Mouse (Mus musculus): ENCODE results near the gene Erv3. TPM values are rescaled to one million over a fixed set of nuclear protein-coding genes. Genes with fewer than 3 reads are reported as not detected.
"Not testable (repeated sequence)": the region's sequence is repeated elsewhere in the genome, so short reads cannot be mapped to it uniquely, and the experiment has no call there.

Erv3 gene
- total RNA-seq, 4 experiments from 2014 or later = 0.13 to 0.27 (median 0.25) TPM

DNA sequence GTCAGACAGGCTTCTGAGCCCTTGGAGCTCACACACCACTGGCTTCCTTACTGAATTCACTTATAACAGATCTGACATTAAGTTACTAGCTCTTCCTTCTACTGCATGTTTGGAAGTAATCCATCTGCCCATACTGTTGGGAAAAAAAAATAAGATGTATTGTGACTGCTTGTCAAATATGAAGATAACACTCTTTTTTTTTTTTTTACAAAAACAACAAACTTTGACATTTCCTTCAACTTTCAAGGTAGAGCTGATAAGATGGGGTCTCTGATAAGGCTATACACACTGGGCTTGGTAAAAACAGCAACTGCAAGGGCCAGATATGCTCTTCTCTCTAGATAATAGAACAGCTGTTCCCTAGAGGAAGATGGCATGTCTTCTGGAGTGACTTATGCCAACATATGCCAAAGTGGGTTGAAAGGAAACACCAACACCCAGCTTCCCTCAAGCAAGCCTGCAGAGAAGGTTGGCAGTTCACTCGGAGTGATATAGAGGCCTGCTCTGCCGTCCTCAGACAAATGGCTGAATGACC is 4.8 kb upstream of the Erv3 start:
- no peak for DNase-seq (ENCODE audit: low spot score in 2 of 2)

DNA sequence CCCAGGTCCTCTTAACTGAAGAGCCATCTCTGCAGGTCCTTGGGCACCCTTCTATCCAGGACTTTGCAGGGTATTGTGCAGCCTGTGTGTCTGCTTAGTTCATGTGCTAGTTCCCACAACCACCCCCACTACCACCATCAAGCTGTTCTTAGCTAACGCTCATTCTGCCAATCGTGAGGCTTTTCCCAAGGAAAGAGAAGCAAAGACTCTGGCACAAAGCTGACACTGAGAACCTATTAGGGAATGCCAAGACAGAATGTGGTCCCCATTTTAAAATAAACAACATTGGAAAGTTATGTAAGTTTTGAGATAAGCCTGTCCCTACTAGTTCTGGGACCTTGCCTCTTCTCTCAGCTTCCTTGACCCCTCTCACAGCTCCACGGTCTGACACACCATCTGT is 3.9 kb upstream of the Erv3 start:
- peak in 1 of 2 experiments; percentile 46 for DNase-seq (ENCODE audit: low spot score in 2 of 2)

DNA sequence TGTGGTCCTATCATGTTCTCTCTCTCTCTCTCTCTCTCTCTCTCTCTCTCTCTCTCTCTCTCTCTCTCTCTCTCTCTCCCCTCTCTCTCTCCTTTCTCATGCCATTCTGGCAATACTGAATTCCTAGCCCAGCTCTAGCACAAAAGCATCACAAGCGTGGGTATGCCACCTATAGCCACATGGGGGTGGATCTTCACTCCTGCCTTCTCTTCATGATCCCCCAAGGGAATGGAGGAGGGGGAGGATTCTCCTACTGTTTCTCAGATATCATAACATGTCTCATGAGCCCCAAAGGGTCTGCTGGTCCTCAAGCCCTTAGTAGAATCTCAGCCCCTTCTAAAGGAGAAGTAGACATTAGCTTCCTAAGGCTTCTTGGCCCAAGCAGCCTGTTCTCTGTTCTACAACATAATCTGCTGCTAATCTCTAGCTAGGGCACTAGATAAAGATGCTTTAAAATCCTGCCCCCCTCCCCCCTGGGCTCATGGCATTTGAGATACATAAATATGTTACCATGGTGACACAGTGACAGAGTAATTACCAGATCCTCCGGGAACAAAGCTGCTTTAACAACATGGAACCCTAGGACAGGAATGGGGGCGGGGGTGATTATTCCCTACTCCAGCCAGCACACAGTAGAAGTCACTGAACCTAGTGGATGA is 3.2 kb upstream of the Erv3 start:
- no peak for DNase-seq (ENCODE audit: low spot score in 2 of 2)

DNA sequence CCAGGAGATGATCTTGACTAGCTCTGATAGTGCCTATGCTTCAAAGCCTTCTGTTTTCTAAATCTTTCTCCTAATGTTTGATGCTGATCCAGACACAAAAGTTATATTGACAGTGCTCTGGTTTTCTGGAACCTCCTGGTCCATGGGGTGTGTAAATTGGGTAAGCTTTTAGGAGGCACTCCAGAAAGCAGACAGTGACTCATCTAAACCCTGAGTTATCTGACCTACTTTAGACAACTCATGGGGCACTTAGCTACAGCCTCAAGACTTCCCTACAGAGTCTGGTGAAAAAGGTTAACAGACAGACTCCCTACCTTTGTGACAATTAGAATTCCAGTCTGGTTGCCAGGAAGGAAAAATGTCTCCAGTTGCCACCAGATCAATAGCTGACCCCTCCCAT is 1.7 kb downstream of the Erv3 start:
- no peak for DNase-seq (ENCODE audit: low spot score in 2 of 2)

DNA sequence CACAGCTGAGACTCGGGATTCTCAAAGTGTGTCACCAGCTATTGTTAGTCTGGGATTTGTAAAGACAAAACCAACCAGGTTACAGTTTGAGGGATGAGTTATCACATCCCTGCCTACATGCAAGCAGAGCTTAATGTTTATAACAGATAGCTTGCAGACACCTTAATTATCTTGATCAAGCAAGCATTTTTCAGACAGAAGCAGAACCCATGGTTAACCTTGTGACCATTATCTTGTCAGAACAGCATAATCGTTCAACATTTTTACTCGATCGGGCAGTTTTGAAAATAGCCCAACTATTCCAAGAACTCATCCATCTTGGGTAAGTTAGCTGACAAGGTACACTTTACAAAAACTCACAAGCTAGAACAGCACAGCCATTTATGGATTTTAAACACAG is 5.8 kb downstream of the Erv3 start:
- no peak for DNase-seq (ENCODE audit: low spot score in 2 of 2)

DNA sequence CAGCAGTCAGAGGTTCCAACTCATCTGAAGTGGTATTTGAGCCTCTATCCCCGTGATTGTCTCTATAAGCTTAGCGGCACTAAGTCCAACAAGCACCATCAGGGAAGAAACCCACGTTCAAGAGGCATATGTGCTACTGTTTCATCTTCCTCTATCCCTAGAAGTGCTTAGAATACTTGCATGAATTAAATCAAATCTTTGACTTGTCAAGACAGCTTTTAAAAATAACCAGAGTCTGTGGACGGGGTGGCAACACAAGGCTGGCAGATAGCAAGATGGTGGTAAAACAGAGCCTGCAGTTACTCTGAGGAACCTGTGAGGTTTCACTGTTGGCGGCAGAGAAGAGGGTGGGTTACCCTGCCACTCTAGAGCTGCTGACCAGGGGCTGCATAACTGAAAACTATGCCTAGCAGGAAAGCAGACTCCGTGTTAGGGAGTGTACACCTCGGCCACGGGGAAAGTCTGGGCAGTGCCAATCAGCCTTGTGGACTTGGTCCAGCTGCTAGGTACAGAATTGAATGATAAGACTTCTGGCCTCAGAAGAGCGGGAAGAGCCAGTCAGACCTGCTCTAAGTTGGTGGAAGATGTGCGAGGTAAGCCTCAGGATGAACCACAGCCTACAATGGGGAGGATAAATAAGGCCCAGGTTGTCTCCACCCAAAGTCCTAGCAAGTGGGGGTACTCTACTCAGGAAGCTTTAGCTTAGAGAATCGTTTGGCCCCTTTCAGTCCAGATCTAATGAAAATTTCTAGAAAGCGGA is 8.0 kb downstream of the Erv3 start:
- DNase-seq (ENCODE audit: low spot score in 2 of 2) = no peak

DNA sequence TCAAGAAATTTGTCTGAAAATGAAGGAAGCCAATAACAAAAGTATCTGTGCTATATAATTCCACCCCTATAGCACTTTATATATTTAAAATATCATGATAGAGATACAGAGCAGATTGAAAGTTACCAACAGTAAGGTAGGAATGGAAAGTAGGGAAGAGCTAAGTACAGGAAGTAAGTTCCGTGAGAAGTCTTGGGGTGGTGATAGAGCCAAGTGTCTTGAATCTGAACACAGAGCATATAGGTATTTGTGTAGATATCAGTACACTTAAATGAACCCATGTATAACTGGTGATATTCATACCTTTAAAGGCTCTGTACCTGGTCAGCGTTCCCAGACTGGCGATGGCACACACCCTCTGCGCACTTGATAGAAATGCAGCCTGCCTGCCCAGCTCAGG is 9.5 kb downstream of the Erv3 start:
- DNase-seq (ENCODE audit: low spot score in 2 of 2) = no peak

DNA sequence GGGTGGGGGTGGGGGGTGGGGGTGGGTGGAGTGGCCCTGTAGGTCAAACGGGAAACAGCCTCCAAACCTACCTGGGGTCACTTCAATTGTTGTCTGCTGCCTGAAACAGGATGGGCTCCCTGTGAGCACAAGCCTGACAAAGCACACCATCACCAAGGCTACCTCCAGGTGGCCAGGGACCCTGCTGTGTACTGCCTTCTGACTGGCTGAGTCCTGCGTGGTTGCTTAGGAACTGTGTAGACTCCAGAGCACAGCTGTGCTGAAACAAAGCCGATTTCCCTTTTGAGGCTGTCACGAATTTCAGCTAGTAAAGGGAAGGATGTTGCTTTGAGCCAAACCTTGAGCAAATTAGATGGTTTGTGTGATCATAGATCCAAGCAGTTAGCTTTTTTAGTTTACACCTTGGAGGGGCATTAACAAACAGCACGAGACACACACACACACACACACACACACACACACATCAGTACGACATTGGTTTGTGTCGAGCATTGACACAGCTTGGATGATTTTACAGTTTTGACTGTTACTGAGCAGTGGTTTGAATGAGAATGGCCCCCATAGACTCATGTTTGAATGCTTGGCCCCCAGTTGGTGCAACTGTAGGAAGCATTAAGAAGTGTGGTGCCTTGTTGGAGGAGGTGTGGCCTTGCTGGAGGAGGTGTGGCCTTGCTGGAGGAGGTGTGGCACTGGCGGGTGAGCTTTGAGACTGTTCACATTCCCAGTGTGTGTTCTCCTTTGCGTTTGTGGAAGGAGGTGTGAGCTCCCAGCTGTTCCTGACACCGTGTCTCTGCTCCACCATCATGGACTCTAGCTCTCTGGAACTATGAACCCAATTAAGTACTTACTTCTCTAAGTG is 11.8 kb downstream of the Erv3 start:
- DNase-seq (ENCODE audit: low spot score in 2 of 2) = peak in 1 of 2 experiments; percentile 83

DNA sequence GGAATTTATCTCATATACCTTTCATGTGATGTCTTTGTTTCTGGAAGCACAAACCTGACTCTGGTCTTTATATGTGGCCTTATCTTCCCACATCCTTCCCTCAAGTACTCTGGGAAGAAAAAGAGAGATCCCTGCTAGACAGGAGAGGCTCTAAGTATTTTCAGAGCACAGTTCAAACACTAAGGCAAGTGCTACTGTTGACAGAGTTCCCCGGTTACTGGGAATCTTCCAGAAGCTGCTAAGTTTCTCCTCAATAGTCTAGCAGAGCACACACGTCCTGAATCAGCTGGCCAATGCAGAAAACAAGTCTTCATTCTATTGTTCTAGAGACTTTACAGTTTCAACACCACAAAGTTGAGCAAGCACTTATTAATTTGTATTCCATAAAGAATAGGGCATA is 12.7 kb downstream of the Erv3 start:
- no peak for DNase-seq (ENCODE audit: low spot score in 2 of 2)

DNA sequence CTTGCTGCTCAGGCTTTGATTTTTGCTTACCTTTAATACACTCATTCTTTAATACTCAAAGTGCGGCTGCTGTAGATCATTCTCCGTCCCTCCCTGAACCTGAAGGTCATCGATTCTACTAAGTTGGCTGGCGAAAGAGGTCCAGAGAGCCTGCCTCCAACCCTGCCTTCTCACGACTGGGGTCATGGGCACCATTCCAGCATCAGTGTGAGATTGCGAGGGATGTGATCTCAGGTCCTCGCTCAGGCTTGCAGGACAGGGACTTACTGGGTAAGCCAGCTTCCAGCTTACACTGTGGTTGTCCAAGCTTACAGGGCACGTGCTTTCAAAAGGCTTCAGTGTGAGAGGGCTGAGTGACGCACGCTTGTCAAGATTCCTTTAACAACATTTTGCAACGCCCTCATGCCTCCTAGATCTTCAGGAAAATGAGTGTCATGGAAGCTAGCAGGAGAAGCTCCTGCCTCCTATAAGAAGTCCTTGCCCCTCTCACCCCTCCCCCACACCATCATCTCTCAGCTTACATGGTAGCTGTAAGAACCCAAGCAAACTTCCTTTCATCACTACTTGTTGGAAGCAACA is 13.3 kb downstream of the Erv3 start:
- DNase-seq (ENCODE audit: low spot score in 2 of 2) = no peak

DNA sequence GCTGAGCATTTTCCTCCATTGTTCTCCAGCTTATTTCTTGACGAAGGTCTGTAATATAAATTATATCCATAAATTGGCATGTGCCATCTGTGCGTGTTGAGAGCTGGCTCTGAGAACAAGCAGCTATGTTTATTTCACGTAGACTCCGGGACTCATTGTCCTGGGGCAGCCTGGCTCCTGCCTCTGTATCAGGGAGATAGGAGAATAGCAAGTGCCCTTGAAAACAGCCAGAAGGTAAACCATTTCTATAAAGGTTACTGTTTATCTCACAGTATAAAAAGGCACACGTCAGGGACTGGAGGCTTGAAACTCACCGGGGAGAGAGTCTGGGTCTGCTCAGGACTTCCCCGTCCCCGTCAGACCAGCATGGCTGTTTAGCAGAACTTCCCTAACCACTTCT is 13.9 kb downstream of the Erv3 start:
- no peak for DNase-seq (ENCODE audit: low spot score in 2 of 2)

DNA sequence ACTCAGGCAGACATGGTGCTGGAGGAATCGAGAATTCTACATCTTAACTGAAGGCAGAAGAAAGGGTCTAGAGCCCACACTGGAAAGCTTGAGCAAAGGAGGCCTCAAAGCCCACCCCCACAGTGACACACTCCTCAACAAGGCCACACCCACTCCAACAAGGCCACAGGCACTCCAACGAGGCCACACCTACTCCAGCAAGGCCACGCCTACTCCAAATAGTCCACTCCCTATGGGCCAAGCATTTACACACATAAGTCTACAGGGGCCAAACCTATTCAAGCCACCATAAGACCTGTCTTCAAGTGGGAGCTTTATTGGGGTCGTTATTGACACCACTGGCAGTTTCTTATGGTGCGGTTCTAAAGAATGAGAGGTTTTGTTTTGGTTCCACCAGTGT is 17.0 kb downstream of the Erv3 start:
- DNase-seq (ENCODE audit: low spot score in 2 of 2) = no peak

DNA sequence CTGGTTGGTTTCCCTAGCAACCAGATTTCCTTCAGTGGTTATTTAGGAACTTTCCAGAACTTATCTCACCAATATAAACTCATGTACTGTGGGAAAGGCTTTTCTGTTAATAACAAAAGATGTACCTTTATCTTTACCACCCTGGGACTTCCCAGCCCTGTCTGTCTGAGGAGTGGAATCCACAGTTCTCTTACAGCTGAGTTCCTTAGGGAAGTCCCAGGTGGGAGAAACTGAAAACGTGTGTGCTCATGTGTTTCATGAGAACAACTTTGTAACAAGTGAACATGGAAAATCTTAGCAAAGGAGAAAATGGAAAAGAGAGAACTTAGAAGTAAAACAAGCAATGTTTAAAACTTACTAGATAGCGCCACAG is 18.2 kb downstream of the Erv3 start:
- DNase-seq (ENCODE audit: low spot score in 2 of 2) = no peak

DNA sequence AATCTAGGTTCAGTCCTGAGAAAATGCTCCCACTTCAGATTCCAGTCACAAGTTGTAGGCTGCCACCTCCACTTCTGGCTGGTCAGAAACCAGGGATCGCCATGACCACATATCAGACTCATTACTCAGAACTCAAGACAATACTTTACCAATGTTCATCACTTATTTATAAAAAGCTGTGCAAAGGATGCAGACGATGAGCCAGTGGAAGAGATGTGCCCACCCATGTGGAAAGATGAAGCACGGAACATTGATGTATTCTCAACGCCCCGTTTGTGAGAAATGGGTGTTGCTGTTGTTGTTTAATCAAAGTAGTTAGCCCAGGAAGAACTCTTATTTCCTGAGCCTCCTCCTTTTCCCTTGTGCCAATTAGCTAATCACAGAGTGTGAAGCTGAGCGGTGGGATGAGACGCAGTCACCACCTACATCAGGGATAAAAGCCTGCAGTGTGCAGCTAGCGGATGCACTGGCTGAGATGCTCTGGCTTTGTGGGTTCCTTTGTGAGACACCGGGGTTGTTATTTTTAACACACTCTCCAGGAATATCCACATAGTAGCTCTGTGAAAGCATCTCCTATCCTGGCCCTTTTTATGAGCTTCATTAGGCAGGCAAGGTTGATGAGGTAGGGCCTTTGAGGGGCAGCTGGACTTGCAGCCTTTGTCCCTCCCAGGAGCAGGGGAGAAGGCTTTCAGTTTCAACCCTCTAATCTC is 18.8 kb downstream of the Erv3 start:
- no peak for DNase-seq (ENCODE audit: low spot score in 2 of 2)

DNA sequence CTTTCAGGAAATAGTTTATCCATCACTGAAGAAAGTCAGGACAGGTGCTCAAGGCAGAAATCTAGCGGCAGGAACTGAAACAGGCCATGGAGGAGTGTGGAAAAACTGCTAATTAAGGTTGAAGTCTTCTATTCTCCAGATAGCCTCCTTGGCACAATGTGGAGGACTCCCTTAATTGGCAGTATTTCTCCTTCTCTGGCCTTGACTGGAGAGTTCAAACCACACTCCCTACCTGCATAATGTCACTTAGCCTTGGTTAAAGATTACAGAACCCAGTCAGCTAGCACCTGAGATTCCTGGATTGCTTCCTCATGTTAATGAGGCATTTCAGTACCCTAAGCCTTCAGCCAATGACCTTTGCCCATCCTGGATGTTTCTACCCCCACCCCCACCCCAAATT is 25.3 kb downstream of the Erv3 start:
- no peak for DNase-seq (ENCODE audit: low spot score in 2 of 2)

DNA sequence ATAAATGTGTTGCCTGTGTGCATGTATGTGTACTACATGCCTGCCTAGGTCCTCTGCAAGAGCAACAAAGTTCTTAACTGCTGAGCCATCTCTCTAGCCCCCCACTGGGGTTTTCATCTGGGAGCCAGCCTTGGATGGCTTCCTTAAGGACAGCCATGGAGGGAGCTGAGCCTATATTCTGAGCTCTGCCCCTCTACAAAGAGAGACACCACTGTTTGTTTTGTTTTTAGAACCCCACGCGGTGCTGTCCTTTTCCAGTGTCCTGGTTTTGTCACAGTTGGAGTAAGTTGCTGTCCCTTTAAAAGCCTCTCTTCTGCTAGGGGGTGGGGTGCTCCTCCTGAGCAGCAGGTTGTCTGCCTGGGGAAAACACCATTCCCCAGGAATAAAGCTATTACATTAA is 27.7 kb downstream of the Erv3 start:
- no peak for DNase-seq (ENCODE audit: low spot score in 2 of 2)

DNA sequence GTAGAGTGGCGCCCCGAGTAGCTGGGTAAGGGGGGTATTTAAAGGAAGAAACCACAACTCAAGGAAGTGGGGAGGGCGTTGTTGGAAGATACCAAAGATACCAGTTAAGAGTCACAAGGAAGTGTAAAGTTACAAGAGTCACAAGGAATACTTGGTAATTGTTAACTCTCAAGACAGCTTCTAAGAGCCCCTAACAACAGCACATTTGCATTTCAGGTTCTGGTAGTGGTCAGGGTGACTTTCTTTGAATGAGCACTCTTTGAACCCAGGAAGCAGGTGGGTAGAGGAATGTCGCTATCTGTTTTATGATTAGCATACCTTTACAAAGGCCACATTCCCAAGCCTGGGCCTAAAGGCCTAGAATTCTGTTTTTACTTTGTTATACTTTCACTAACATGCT is 28.6 kb downstream of the Erv3 start:
- not testable (repeated sequence) for DNase-seq (ENCODE audit: low spot score in 2 of 2)

DNA sequence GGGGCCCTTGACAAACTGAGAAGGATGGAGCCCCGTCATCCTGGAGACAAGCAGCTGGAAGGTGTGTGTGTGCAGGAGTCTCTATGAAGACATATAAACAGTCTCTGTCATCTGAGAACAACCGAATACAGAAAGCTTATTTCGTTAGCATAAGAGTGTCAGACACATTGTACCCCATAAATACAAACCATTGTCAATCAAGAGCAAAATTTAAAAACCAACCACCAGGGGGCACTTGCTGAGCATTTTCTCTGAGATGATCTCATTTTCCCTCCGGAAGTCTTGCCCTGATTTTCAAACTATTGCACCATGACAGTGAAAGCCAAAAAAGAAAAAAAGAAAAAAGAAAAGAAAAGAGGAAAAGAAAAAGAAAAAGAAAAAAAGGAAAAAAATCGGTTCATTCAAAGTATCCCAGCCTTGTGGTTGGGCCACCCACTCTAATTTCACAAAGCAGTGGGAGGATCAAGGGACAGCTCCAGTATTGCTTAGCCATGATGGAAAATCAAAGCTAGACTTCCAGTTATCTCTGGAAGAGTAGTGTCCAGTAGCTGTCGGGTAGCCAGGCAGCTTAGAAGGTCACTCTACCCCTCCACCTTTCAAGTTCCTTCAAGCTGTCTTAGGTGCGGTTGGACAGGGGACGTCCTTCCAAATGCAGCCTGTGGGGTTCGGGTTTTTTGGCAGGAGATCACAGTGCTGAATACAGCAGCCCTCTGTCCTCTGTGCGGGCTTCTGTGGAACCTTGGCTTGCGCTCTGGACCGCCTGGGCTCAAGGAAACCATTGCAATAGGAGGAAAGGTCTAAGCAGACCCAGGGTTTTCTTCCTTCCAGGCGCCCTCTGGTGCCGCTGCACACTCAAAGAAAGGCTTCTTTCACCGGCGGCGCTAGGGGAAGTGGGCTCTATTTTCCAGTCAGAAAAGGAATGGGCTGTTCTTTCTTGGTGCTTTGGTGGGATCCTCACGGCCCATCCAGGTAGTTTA is 31.3 kb downstream of the Erv3 start:
- peak in 1 of 2 experiments; percentile 61 for DNase-seq (ENCODE audit: low spot score in 2 of 2)

DNA sequence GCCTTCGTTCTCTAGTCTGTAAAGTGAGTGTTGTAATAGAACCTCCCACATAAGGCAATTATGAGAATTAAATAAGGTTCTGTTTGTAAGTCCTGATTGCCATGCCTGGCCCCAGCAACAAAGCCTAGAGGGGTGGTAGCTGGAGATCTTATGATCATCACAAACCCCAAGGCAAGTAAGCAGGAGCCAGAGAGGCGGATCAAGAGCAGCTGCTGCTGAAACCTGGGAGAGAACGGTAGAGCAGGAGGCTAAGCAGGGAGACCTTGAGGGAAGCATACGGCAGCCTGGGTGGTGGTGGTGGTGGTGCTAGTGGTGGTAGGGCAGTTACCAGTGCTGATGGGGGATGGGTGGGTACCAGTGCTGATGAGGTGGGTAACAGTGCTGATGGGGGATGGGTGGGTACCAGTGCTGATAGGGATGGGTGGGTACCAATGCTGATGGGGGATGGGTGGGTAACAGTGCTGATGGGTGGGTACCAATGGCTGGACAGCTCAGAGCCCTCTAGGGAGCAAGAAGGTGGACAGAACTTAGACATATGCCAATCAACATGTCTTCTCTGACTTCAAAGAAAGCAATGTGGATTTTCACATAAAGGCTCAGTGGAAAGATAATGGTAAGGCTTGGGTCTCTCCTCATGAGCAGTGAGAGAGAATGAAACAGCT is 32.4 kb downstream of the Erv3 start:
- DNase-seq (ENCODE audit: low spot score in 2 of 2) = no peak

All from left cerebral cortex, adult 8-10 months (tissue).